Mouse (Mus musculus) midbrain, embryonic 13.5 days (tissue): ENCODE data around the gene Kcnab3. TPM values are rescaled to one million over a fixed set of nuclear protein-coding genes. Genes with fewer than 3 reads are reported as not detected.

ENCODE experiments used
- ATAC-seq: fragments of 200-750 bp; cut with Nextera tagmentation; 2 replicates; pipeline ENCODE4 v1.8.0; 2017; ENCODE audit warnings: mild to moderate bottlenecking, moderate TSS enrichment, moderate library complexity
- H3K27ac ChIP-seq: fragments of 300-500 bp; sonication (generic); 2 replicates; pipeline ENCODE4 v1.5.1; 2015; ENCODE audit warnings: inconsistent platforms, mild to moderate bottlenecking, moderate library complexity
- H3K27me3 ChIP-seq: fragments of 300-500 bp; sonication (generic); 2 replicates; pipeline ENCODE4 v1.6.1; 2015; ENCODE audit warnings: mild to moderate bottlenecking, inconsistent platforms
- H3K36me3 ChIP-seq: fragments of 300-500 bp; sonication (generic); 2 replicates; pipeline ENCODE4 v1.6.1; 2015; ENCODE audit warnings: mild to moderate bottlenecking, inconsistent platforms
- H3K4me1 ChIP-seq: fragments of 300-500 bp; sonication (generic); replicated peaks from 2 replicates; pipeline ENCODE4 v1.6.1; 2015; ENCODE audit warnings: inconsistent platforms
- H3K4me2 ChIP-seq: fragments of 300-500 bp; sonication (generic); replicated peaks from 2 replicates; pipeline ENCODE4 v1.6.1; 2015; ENCODE audit warnings: moderate library complexity, mild to moderate bottlenecking, inconsistent platforms
- H3K4me3 ChIP-seq: fragments of 300-500 bp; sonication (generic); replicated peaks from 2 replicates; pipeline ENCODE4 v1.5.1; 2015; ENCODE audit warnings: mild to moderate bottlenecking, inconsistent platforms
- H3K9ac ChIP-seq: fragments of 300-500 bp; sonication (generic); replicated peaks from 2 replicates; pipeline ENCODE4 v1.6.1; 2015; ENCODE audit warnings: mild to moderate bottlenecking, inconsistent platforms
- H3K9me3 ChIP-seq: fragments of 300-500 bp; sonication (generic); 2 replicates; pipeline ENCODE4 v1.6.1; 2016; ENCODE audit warnings: mild to moderate bottlenecking, inconsistent platforms
- WGBS: fragments of 180-500 bp; shearing (Covaris S2); methylation state at CpG from one replicate; pipeline ENCODE4 v1.1.7; 2015; 5-methylcytosine and 5-hydroxymethylcytosine counted together
- polyA plus RNA-seq: library from polyadenylated mRNA; unstranded; fragments of >200 nt; fragmentation: Nextera tagmentation; extraction: Ambion mirVana; gene quantifications from 2 replicates; pipeline ENCODE4 v1.2.1, GENCODE M21; 2015

Kcnab3 gene
- polyA plus RNA-seq, 1 experiment from 2014 or later = 4.9 TPM

- H3K9me3 ChIP-seq = no peaks in the 10 kb centered on the region
These were observed 6.7 kb downstream of the Kcnab3 start for GRCm38 (mm10) chr11:69332713-69333253.

DNA sequence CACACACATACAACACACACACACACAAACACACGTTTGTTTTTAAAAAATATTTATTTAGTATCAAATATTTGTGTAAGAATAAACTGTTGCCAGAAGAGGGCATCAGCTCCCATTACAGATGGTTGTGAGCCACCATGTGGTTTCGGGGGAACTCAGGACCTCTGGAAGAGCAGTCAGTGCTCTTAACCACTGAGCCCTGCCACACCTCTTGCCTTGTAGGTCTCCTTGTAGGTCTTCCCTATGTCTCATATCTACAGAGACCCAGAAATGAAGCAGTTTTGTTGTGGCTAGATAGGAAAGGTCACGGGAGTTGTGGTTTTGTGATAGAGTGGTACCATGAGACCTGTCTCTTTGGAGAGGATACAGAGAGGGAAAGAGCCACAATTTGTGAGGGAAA lies 7.9 kb downstream of the Kcnab3 start:
- no peak for ATAC-seq
- H3K4me1 ChIP-seq = peaks cover 18% of the 10 kb centered on the region
- H3K9ac ChIP-seq = no peak overlapping the region
- no peak overlapping the region for H3K4me2 ChIP-seq
- peaks cover 17% of the 10 kb centered on the region for H3K27me3 ChIP-seq
- H3K27ac ChIP-seq = no peak overlapping the region
- no peak overlapping the region for H3K4me3 ChIP-seq
- 68% methylated on average over 3 of the region's 3 CpGs for WGBS
- H3K9me3 ChIP-seq = no peaks in the 10 kb centered on the region
- H3K36me3 ChIP-seq = no peaks in the 10 kb centered on the region

More at GRCm38 (mm10) chr11:69332713-69333253, 6.7 kb downstream of the Kcnab3 start:
- Histone ChIP-seq H3K4me3 (no peak overlapping the region), H3K4me2 (peak overlapping the region; percentile 66), H3K27me3 (peaks cover 21% of the 10 kb centered on the region), H3K9ac (peak overlapping the region; percentile 71; the same call in 1 of the 2 replicates), H3K4me1 (peaks cover 18% of the 10 kb centered on the region), H3K27ac (peak overlapping the region; percentile 90), H3K36me3 (no peaks in the 10 kb centered on the region)
- WGBS = 37% methylated on average over 8 of the region's 8 CpGs
- no peak for ATAC-seq

GRCm38 (mm10) chr11:69334796-69335195 lies 8.7 kb downstream of the Kcnab3 start:
- Histone ChIP-seq H3K4me3 (no peak overlapping the region), H3K4me2 (no peak overlapping the region), H3K9me3 (no peaks in the 10 kb centered on the region), H3K4me1 (peaks cover 21% of the 10 kb centered on the region), H3K36me3 (no peaks in the 10 kb centered on the region), H3K27me3 (peaks cover 19% of the 10 kb centered on the region), H3K9ac (no peak overlapping the region), H3K27ac (no peak overlapping the region)
- WGBS = 77% methylated on average over 4 of the region's 4 CpGs
- ATAC-seq = no peak

GRCm38 (mm10) chr11:69340161-69341131 lies 14.4 kb downstream of the Kcnab3 start, which contains the start of gene Rnf227:
Rnf227 (plus strand) TSS chr11:69340461.
- H3K4me2 ChIP-seq = peak within 1 kb of the TSS; percentile 83
- peak; percentile 89 for ATAC-seq
- 2% methylated on average over 96 of the region's 99 CpGs for WGBS

GRCm38 (mm10) chr11:69346441-69346840 lies 20.4 kb downstream of the Kcnab3 start:
- Histone ChIP-seq H3K9me3 (no peaks in the 10 kb centered on the region), H3K4me1 (peaks cover 8% of the 10 kb centered on the region), H3K9ac (no peak overlapping the region), H3K4me2 (no peak overlapping the region), H3K27ac (no peak overlapping the region), H3K36me3 (peaks cover 88% of the 10 kb centered on the region), H3K4me3 (no peak overlapping the region), H3K27me3 (no peaks in the 10 kb centered on the region)
- no peak for ATAC-seq
- 90% methylated on average over 20 of the region's 26 CpGs for WGBS

More at GRCm38 (mm10) chr11:69340161-69341131, 14.4 kb downstream of the Kcnab3 start, which contains the start of gene Rnf227:
- peak within 1 kb of the TSS; percentile 75 for H3K9ac ChIP-seq
- peak within 1 kb of the TSS; percentile 92 for H3K27ac ChIP-seq
- peaks cover 25% of the 10 kb centered on the region for H3K4me1 ChIP-seq
- H3K9me3 ChIP-seq = no peaks in the 10 kb centered on the region
- peak within 1 kb of the TSS; percentile 65 for H3K4me3 ChIP-seq
- peaks cover 28% of the 10 kb centered on the region for H3K36me3 ChIP-seq
- H3K27me3 ChIP-seq = peaks cover 17% of the 10 kb centered on the region

GRCm38 (mm10) chr11:69356544-69356943 lies 30.5 kb downstream of the Kcnab3 start:
- Histone ChIP-seq H3K27me3 (no peaks in the 10 kb centered on the region), H3K27ac (no peak overlapping the region), H3K9ac (no peak overlapping the region), H3K9me3 (no peaks in the 10 kb centered on the region), H3K4me2 (no peak overlapping the region), H3K4me1 (no peaks in the 10 kb centered on the region), H3K4me3 (no peak overlapping the region), H3K36me3 (peaks cover 100% of the 10 kb centered on the region)
- 97% methylated on average over 5 of the region's 5 CpGs for WGBS
- no peak for ATAC-seq

DNA sequence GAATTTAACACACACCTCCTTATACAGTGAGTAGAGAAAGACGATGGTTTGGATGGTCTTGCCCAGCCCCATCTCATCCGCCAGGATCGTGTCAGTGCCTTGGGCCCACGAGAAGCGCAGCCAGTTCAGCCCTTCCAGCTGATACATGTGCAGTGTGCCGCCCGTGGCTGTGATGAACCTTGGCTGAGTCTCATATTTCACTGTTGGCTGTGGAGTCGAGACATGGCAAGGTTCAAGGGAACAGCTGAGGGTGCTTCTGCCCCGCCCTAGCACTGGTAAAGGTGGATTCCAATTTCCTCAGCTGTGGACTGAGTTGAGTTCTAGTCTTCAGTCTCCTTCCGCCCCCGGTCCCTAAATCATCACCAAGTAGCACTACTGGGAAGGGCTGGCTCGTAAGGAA lies 31.6 kb downstream of the Kcnab3 start:
- no peak overlapping the region for H3K27ac ChIP-seq
- no peak for ATAC-seq
- no peak overlapping the region for H3K4me2 ChIP-seq
- H3K27me3 ChIP-seq = no peaks in the 10 kb centered on the region
- H3K36me3 ChIP-seq = peaks cover 100% of the 10 kb centered on the region
- no peaks in the 10 kb centered on the region for H3K9me3 ChIP-seq
- H3K4me3 ChIP-seq = no peak overlapping the region
- 94% methylated on average over 12 of the region's 12 CpGs for WGBS
- H3K4me1 ChIP-seq = no peaks in the 10 kb centered on the region; the same call in none of the 2 replicates
- no peak overlapping the region for H3K9ac ChIP-seq

- Histone ChIP-seq H3K4me3 (no peak overlapping the region), H3K36me3 (peaks cover 73% of the 10 kb centered on the region), H3K9ac (no peak overlapping the region), H3K27ac (no peak overlapping the region), H3K4me2 (no peak overlapping the region), H3K9me3 (no peaks in the 10 kb centered on the region), H3K27me3 (no peaks in the 10 kb centered on the region), H3K4me1 (peaks cover 29% of the 10 kb centered on the region)
- 66% methylated on average over 7 of the region's 7 CpGs for WGBS
- no peak for ATAC-seq
These were observed 36.0 kb downstream of the Kcnab3 start for GRCm38 (mm10) chr11:69362021-69362420.

DNA sequence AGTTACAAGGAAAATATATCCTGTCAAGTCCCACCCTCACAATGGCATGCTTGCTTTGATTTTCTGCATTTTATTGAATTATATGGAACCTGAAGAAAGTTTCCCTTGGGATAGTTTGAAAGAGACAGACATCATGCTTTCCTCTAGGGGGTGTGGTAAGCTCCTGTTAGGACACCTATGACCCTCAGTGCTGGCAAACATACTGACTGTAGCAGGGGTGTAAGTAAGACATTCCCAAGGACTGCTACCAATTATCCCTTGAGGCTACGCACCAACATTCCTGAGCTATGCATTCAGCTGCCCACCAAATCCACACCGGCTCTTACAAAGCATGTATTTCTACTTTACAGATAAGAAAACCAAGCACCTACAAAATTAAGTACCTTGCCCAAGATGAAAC lies 36.4 kb downstream of the Kcnab3 start:
- H3K4me3 ChIP-seq = no peak overlapping the region
- H3K4me2 ChIP-seq = no peak overlapping the region
- peaks cover 34% of the 10 kb centered on the region for H3K4me1 ChIP-seq
- no peak overlapping the region for H3K9ac ChIP-seq
- H3K36me3 ChIP-seq = peaks cover 68% of the 10 kb centered on the region
- no peaks in the 10 kb centered on the region for H3K9me3 ChIP-seq
- no peaks in the 10 kb centered on the region for H3K27me3 ChIP-seq
- 93% methylated on average over 2 of the region's 2 CpGs for WGBS
- H3K27ac ChIP-seq = no peak overlapping the region
- ATAC-seq = no peak

- WGBS = 51% methylated on average over 8 of the region's 8 CpGs
- Histone ChIP-seq H3K4me3 (0 out of 2 replicates have a peak overlapping the region, but pooled peaks have one; percentile 7), H3K9me3 (no peaks in the 10 kb centered on the region), H3K27ac (peak overlapping the region; percentile 100), H3K36me3 (peaks cover 49% of the 10 kb centered on the region), H3K4me1 (peaks cover 41% of the 10 kb centered on the region), H3K9ac (peak overlapping the region; percentile 99), H3K4me2 (peak overlapping the region; percentile 96), H3K27me3 (no peaks in the 10 kb centered on the region)
- ATAC-seq = no peak
These were observed 38.3 kb downstream of the Kcnab3 start for GRCm38 (mm10) chr11:69364376-69364775.

DNA sequence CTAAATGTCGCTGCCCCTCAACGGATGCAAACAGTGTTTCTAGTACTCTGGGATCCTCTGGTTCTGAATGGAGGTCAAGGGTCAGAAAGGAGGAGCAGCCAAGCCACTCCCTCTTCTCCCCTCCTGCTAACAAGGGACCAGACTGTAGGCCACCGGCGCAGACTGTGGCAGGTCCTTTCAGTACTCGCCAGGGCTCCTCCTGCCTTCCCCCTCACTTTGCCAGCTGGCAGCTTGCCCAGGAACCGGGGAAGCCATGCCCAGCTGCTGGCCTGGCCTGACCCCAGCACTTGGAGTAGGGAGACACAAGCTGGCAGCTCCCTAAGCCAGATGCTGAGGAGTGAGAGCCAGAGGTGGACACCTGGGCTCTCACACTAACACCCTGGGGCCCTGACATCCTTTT lies 38.9 kb downstream of the Kcnab3 start:
- Histone ChIP-seq H3K27ac (peak overlapping the region; percentile 100), H3K4me2 (peak overlapping the region; percentile 96), H3K4me3 (0 out of 2 replicates have a peak overlapping the region, but pooled peaks have one; percentile 7), H3K36me3 (peaks cover 44% of the 10 kb centered on the region), H3K27me3 (no peaks in the 10 kb centered on the region), H3K4me1 (peaks cover 44% of the 10 kb centered on the region), H3K9me3 (no peaks in the 10 kb centered on the region), H3K9ac (peak overlapping the region; percentile 99)
- WGBS = 3% methylated on average over 6 of the region's 6 CpGs
- ATAC-seq = peak; percentile 65

- Histone ChIP-seq H3K9me3 (no peaks in the 10 kb centered on the region), H3K27me3 (no peaks in the 10 kb centered on the region), H3K27ac (peak overlapping the region; percentile 100), H3K4me2 (peak overlapping the region; percentile 96), H3K36me3 (peaks cover 36% of the 10 kb centered on the region), H3K9ac (peak overlapping the region; percentile 99), H3K4me1 (peaks cover 49% of the 10 kb centered on the region), H3K4me3 (peak overlapping the region; percentile 95)
- peak; percentile 5; the same call in 1 of the 2 replicates for ATAC-seq
- WGBS = 21% methylated on average over 6 of the region's 6 CpGs
These were observed 39.7 kb downstream of the Kcnab3 start for GRCm38 (mm10) chr11:69365722-69366121.
